Mouse (Mus musculus) cerebellum, adult 2 months (tissue): ENCODE measurements around the gene Dtl.
A peak's percentile ranks its signal among the peaks of the same experiment; 100 is the strongest.

Experiments
- CTCF ChIP-seq: fragments of 200-500 bp; IDR thresholded peaks from 2 replicates; pipeline ENCODE4 v1.5.1; 2011; ENCODE audit warnings: low read depth, mild to moderate bottlenecking, control low read depth, low read length, moderate library complexity, borderline replicate concordance; ENCODE audit not compliant: insufficient read depth
- POLR2A ChIP-seq: fragments of 200-500 bp; IDR thresholded peaks from 2 replicates; pipeline ENCODE4 v1.6.1; 2011; ENCODE audit warnings: low read length, control low read depth, borderline replicate concordance; ENCODE audit not compliant: insufficient read depth

- TF ChIP-seq CTCF (peak; percentile 18; the same call in 1 of the 2 replicates), POLR2A (no peak)
These were observed 12.4 kb downstream of the Dtl start for GRCm38 (mm10) chr1:191562823-191563365.
